Mouse (Mus musculus): ENCODE results near the gene Rps29. TPM values are rescaled to one million over a fixed set of nuclear protein-coding genes. Genes with fewer than 3 reads are reported as not detected.
"Not testable (repeated sequence)": the region's sequence is repeated elsewhere in the genome, so short reads cannot be mapped to it uniquely, and the experiment has no call there.

Gene Rps29
- 1,119 and 1,180 TPM in 2 replicates for polyA plus RNA-seq (2015; fragmentation: Nextera tagmentation; extraction: Ambion mirVana)

GRCm38 (mm10) chr12:69158765-69159577 is at the start of gene Rps29:
Rps29 (minus strand) TSS chr12:69159186.
- H3K9me3 ChIP-seq (replicated peaks); H3K27me3 ChIP-seq (replicated peaks): not testable (repeated sequence)
- Histone ChIP-seq H3K4me3 (replicated peaks) (peak within 1 kb of the TSS; percentile 69), H3K4me2 (peak within 1 kb of the TSS; percentile 65), H3K36me3 (peaks cover 16% of the 10 kb centered on the region), H3K4me1 (peaks cover 13% of the 10 kb centered on the region), H3K9ac (replicated peaks) (peak within 1 kb of the TSS; percentile 83), H3K27ac (replicated peaks) (peak within 1 kb of the TSS; percentile 94)
- under 1% methylated on average over 63 of the region's 68 CpGs for WGBS
- peak; percentile 99 for ATAC-seq (ENCODE audit: low FRiP score)

GRCm38 (mm10) chr12:69208520-69208919 is 49.5 kb upstream of the Rps29 start:
- H3K9ac ChIP-seq (replicated peaks): no peak overlapping the region
- H3K36me3 ChIP-seq: no peaks in the 10 kb centered on the region
- H3K27ac ChIP-seq (replicated peaks): no peak overlapping the region
- no peaks in the 10 kb centered on the region for H3K27me3 ChIP-seq (replicated peaks)
- ATAC-seq (ENCODE audit: low FRiP score): no peak
- H3K9me3 ChIP-seq (replicated peaks): no peaks in the 10 kb centered on the region
- peaks cover 4% of the 10 kb centered on the region for H3K4me1 ChIP-seq
- no peak overlapping the region for H3K4me3 ChIP-seq (replicated peaks)
- 94% methylated on average over 2 of the region's 2 CpGs for WGBS
- H3K4me2 ChIP-seq: no peak overlapping the region

- no peak for ATAC-seq (ENCODE audit: low FRiP score)
- Histone ChIP-seq H3K4me2 (no peak overlapping the region), H3K4me3 (replicated peaks) (no peak overlapping the region), H3K27me3 (replicated peaks) (no peaks in the 10 kb centered on the region), H3K36me3 (no peaks in the 10 kb centered on the region), H3K4me1 (peaks cover 4% of the 10 kb centered on the region), H3K27ac (replicated peaks) (no peak overlapping the region), H3K9me3 (replicated peaks) (no peaks in the 10 kb centered on the region), H3K9ac (replicated peaks) (no peak overlapping the region)
- WGBS: 97% methylated on average over 7 of the region's 7 CpGs
These were observed 48.9 kb upstream of the Rps29 start for GRCm38 (mm10) chr12:69207926-69208325.

- H3K36me3 ChIP-seq: no peaks in the 10 kb centered on the region
- H3K4me1 ChIP-seq: peaks cover 4% of the 10 kb centered on the region
- no peak overlapping the region for H3K4me2 ChIP-seq
- ATAC-seq (ENCODE audit: low FRiP score): no peak
- no peaks in the 10 kb centered on the region for H3K9me3 ChIP-seq (replicated peaks)
- no peak overlapping the region for H3K4me3 ChIP-seq (replicated peaks)
- 95% methylated on average over 8 of the region's 8 CpGs for WGBS
- H3K27ac ChIP-seq (replicated peaks): no peak overlapping the region
- no peak overlapping the region for H3K9ac ChIP-seq (replicated peaks)
- H3K27me3 ChIP-seq (replicated peaks): no peaks in the 10 kb centered on the region
These were observed 48.4 kb upstream of the Rps29 start for GRCm38 (mm10) chr12:69207396-69207795.

GRCm38 (mm10) chr12:69204052-69204833 is 45.3 kb upstream of the Rps29 start, which contains the start of gene Gm49384:
Gm49384 (minus strand) TSS chr12:69204267.
- Histone ChIP-seq H3K4me3 (replicated peaks) (no peak within 1 kb of the TSS), H3K4me1 (peaks cover 9% of the 10 kb centered on the region), H3K27ac (replicated peaks) (no peak within 1 kb of the TSS), H3K4me2 (peak within 1 kb of the TSS; percentile 25; the same call in 1 of the 2 replicates), H3K27me3 (replicated peaks) (no peaks in the 10 kb centered on the region), H3K9ac (replicated peaks) (no peak within 1 kb of the TSS), H3K9me3 (replicated peaks) (no peaks in the 10 kb centered on the region), H3K36me3 (peaks cover 11% of the 10 kb centered on the region; the same call in 1 of the 2 replicates)
- ATAC-seq (ENCODE audit: low FRiP score): 0 out of 2 replicates have a peak, but pooled peaks have one; percentile 45
- 59% methylated on average over 16 of the region's 16 CpGs for whole genome bisulfite sequencing

GRCm38 (mm10) chr12:69198985-69199384 is 40.0 kb upstream of the Rps29 start:
- Histone ChIP-seq H3K4me1 (peaks cover 33% of the 10 kb centered on the region), H3K4me3 (replicated peaks) (no peak overlapping the region), H3K4me2 (peak overlapping the region; percentile 95), H3K36me3 (peaks cover 14% of the 10 kb centered on the region; the same call in 1 of the 2 replicates), H3K9me3 (replicated peaks) (no peaks in the 10 kb centered on the region), H3K9ac (replicated peaks) (0 out of 2 replicates have a peak overlapping the region, but pooled peaks have one; percentile 85), H3K27me3 (replicated peaks) (no peaks in the 10 kb centered on the region), H3K27ac (replicated peaks) (no peak overlapping the region)
- no peak for ATAC-seq (ENCODE audit: low FRiP score)

GRCm38 (mm10) chr12:69198164-69198535 is 39.2 kb upstream of the Rps29 start, which contains the start of gene Dnaaf2:
Dnaaf2 (minus strand) TSS chr12:69198429.
- WGBS: under 1% methylated on average over 18 of the region's 18 CpGs
- peak within 1 kb of the TSS; percentile 85 for H3K9ac ChIP-seq (replicated peaks)
- peak within 1 kb of the TSS; percentile 95 for H3K4me2 ChIP-seq
- ATAC-seq (ENCODE audit: low FRiP score): peak; percentile 47
- no peaks in the 10 kb centered on the region for H3K27me3 ChIP-seq (replicated peaks)
- H3K9me3 ChIP-seq (replicated peaks): no peaks in the 10 kb centered on the region
- H3K36me3 ChIP-seq: peaks cover 14% of the 10 kb centered on the region; the same call in 1 of the 2 replicates
- H3K27ac ChIP-seq (replicated peaks): peak within 1 kb of the TSS; percentile 95
- H3K4me1 ChIP-seq: peaks cover 31% of the 10 kb centered on the region
- H3K4me3 ChIP-seq (replicated peaks): peak within 1 kb of the TSS; percentile 96

GRCm38 (mm10) chr12:69197378-69198163 is 38.6 kb upstream of the Rps29 start:
- H3K4me3 ChIP-seq (replicated peaks): peak overlapping the region; percentile 96

GRCm38 (mm10) chr12:69196444-69197377 is 37.7 kb upstream of the Rps29 start, which contains the start of gene Gm49383:
Gm49383 (minus strand) TSS chr12:69197104.
- H3K9me3 ChIP-seq (replicated peaks): no peaks in the 10 kb centered on the region
- peak within 1 kb of the TSS; percentile 96 for H3K4me3 ChIP-seq (replicated peaks)
- peaks cover 14% of the 10 kb centered on the region; the same call in 1 of the 2 replicates for H3K36me3 ChIP-seq
- H3K4me1 ChIP-seq: peaks cover 31% of the 10 kb centered on the region
- H3K9ac ChIP-seq (replicated peaks): peak within 1 kb of the TSS; percentile 85
- H3K4me2 ChIP-seq: peak within 1 kb of the TSS; percentile 95
- ATAC-seq (ENCODE audit: low FRiP score): peak; percentile 87
- H3K27ac ChIP-seq (replicated peaks): peak within 1 kb of the TSS; percentile 95
- WGBS: under 1% methylated on average over 75 of the region's 75 CpGs
- H3K27me3 ChIP-seq (replicated peaks): no peaks in the 10 kb centered on the region

More at GRCm38 (mm10) chr12:69197378-69198163, 38.6 kb upstream of the Rps29 start:
- WGBS: under 1% methylated on average over 92 of the region's 94 CpGs
- Histone ChIP-seq H3K27ac (replicated peaks) (peak overlapping the region; percentile 95), H3K4me2 (peak overlapping the region; percentile 95), H3K9ac (replicated peaks) (peak overlapping the region; percentile 85), H3K36me3 (peaks cover 14% of the 10 kb centered on the region; the same call in 1 of the 2 replicates), H3K4me1 (peaks cover 31% of the 10 kb centered on the region), H3K27me3 (replicated peaks) (no peaks in the 10 kb centered on the region), H3K9me3 (replicated peaks) (no peaks in the 10 kb centered on the region)
- ATAC-seq (ENCODE audit: low FRiP score): peak; percentile 72

GRCm38 (mm10) chr12:69192637-69193036 is 33.7 kb upstream of the Rps29 start:
- Histone ChIP-seq H3K4me3 (replicated peaks) (no peak overlapping the region), H3K27me3 (replicated peaks) (no peaks in the 10 kb centered on the region), H3K36me3 (peaks cover 15% of the 10 kb centered on the region), H3K27ac (replicated peaks) (no peak overlapping the region), H3K9ac (replicated peaks) (no peak overlapping the region), H3K4me1 (peaks cover 16% of the 10 kb centered on the region), H3K4me2 (no peak overlapping the region), H3K9me3 (replicated peaks) (no peaks in the 10 kb centered on the region)
- no peak for ATAC-seq (ENCODE audit: low FRiP score)
- WGBS: 97% methylated on average over 2 of the region's 2 CpGs
